Mouse (Mus musculus) naive thymus-derived CD4-positive, alpha-beta T cell, adult 5 months (primary cell): ENCODE measurements around the gene Mag. TPM values are rescaled to one million over a fixed set of nuclear protein-coding genes. Genes with fewer than 3 reads are reported as not detected.

Source experiments
- polyA plus RNA-seq: library from polyadenylated mRNA; unstranded; fragments of 100-300 nt; shearing (Covaris generic); gene quantifications from one replicate; pipeline ENCODE4 v1.2.1, GENCODE M21; 2017

The Mag gene
- polyA plus RNA-seq = not detected

DNA sequence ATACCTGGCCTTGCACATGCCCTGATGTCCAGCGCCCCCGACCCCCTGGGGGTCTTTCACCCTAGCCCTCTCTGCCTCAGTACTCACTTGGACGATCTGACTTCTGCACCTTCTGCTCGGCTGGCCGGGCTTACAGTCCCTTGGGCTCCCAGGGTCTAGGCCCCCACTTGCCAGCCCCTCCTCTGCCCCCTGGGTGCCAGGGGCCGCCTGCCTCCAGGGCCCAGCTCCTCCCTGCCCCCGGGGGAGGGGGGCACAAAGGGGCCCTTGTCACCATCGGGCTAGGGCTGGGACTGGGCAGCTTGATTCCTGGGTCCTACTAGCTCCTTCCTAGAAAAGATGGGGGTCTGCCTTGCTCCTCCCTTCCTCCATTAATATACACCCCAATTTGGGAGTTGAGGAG, at the start of gene Mag:
TSS of gene Mag (minus strand) at position 142 of the 400 bp plus-strand sequence.

DNA sequence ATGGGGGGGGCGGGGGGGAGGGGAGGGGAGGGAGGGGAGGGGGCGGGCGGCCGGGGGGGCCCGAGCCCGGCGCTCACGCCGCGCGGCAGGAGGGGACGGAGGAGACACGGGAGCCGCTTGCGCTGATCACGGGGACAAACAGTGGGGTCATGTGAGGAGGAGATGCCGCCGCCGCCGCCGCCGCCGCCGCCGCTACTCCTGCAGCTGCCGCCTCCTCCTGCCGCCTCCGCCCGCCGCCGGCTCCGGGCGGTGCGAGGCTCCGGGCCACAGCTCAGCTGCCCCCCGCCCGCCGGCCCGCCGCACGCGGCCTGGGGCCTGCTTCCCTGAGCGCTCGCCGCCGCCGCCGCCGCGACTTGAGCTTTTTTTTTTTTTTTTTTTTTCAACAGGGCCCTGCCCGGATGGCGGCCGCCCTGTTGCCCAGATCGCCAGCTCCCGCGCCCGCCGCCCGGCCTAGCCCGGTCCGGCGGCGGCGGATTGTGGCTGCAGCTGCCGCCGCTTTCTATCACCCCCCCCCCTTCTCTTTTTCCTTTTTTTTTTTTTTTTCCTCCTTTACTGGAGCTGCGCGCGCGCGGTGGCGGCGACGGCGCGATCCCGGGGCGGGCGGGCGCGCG, 42.2 kb upstream of the Mag start, which contains the start of gene Usf2:
TSS of gene Usf2 (minus strand) at position 48 of the 611 bp plus-strand sequence.

DNA sequence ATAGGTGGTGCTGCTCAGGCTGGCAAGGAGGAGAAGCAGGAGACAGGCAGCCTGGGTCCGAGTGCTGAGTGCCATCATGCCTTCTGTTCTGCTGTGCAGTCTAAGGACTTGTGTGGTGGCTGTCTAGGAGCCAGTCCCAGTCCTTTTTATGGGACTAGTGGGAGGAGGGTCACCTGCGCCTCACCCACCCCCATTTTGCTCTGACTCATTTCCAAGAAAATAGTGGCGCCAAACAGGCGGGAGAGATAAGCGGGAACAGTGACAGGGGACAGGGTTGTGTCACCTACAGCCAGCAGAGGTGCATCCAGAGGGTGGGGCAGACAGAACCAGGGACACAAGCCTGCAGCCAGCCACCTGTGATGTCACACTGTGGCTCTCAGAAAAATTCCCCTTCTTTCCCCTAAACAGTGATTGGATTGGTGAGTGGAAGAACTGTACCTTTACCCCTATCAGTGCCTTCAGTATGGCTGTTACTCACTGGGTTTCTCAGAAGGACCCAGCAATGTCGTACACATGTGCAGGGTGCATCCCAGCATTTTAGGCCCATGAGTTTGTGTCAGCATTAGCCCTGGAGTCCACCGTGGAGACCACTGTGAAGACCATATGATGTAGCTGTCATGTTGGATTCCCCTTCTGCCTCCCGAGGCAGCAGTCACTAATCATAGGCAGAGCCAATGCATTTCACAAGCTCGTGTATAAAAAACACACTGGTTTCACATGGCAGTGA, 29.4 kb upstream of the Mag start, which contains the start of gene Hamp:
TSS of gene Hamp (minus strand) at position 124 of the 727 bp plus-strand sequence.

DNA sequence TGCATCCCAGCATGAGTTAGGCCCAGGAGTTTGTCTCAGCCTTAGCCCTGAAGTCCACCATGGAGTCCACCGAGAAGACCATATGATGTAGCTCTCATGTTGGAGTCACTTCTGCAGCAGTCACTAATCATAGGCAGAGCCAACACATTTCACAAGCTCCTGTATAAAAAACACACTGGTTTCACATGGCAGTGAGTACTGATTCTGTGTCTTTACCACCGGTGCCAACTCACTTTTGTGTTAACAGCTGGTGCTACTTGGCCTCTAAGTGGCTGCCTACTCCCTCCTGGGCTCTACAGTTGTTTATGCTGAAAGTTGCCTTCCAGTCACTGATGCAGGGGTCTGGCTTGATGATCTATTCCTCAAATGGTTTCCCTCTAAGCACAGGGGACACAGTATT, 9.9 kb upstream of the Mag start, which contains the start of gene Hamp2:
TSS of gene Hamp2 (minus strand) at position 101 of the 400 bp plus-strand sequence.

DNA sequence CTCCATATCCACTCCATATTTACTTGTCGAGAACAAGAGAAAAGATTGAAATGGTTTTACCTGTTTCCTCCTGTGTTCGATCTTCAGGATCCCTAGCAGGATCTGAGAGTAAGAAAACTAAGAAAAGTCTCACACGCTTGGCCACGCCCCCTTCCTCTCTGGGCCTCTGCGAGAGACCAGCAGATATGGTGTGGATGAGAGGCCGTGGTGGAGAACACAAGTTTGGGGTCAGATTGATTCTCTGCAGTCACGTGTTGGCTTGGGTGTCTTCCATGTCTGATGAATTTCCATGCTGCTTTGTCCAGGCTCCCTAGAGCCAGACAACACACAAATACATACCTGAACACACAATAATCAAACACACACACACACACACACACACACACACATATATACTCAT, 34.5 kb downstream of the Mag start, which contains the start of gene Cd22:
TSS of gene Cd22 (minus strand) at position 167 of the 400 bp plus-strand sequence.

DNA sequence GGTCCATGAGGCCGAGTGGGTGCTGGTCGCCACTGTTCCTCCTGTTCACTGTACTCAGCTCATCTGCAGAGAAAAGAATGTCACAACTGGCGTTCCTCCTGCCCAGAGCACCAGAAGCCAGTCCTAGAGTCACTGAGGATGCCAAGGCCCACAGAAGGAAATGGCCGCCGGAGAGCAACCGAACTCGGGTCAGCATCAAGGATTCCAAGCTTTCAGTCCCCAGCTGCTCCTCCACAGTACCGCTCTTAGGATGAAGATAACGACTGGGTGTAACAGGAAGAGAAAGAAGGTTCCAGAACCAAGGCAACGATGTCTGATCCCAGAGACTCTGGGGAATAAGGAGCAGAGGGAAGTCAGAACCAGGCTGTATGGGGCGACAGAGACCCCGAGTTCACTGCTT, 53.2 kb downstream of the Mag start, which contains the start of gene Ffar1:
TSS of gene Ffar1 (minus strand) at position 101 of the 400 bp plus-strand sequence.

DNA sequence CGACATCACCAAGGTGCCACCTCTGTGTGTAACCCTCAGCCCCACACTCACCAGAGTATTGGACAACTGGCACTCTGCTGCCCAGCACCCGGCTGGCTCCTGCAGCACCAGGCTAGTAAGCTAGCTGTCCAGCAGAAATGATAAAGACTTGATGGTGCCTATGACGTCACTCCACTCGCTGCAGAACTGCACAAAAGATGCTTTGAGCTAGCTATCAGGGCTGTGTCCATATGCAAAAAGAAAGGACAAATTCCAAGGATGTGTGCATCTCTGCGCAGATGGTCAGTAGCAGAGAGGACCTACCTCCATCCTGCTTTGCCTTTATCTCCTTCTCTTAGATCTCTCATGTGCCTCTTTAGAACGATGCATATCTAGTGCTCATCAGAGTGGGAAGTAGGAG, 58.6 kb downstream of the Mag start, which contains the start of gene Ffar3:
TSS of gene Ffar3 (minus strand) at position 101 of the 400 bp plus-strand sequence.

Other genes with a start within 250 kb of the Mag start
- gene Haus5, start 249.9 kb downstream of the Mag start, polyA plus RNA-seq = 42.8 TPM
- not detected for gene Pmis2, start 243.3 kb downstream of the Mag start, polyA plus RNA-seq
- gene 2200002J24Rik, start 215.9 kb downstream of the Mag start, polyA plus RNA-seq = not detected
- not detected for gene Atp4a, start 202.7 kb downstream of the Mag start, polyA plus RNA-seq
- gene Tmem147, start 185.3 kb downstream of the Mag start, polyA plus RNA-seq = 70.8 TPM
- 1.4 TPM for gene Gapdhs, start 171.2 kb downstream of the Mag start, polyA plus RNA-seq
- gene Sbsn, start 163.4 kb downstream of the Mag start, polyA plus RNA-seq = 1.0 TPM
- not detected for gene Dmkn, start 151.1 kb downstream of the Mag start, polyA plus RNA-seq
- gene Krtdap, start 127.0 kb downstream of the Mag start, polyA plus RNA-seq = not detected
- gene Ffar2, start 91.1 kb downstream of the Mag start, polyA plus RNA-seq = not detected
- gene Ffar3, start 58.7 kb downstream of the Mag start, polyA plus RNA-seq = not detected
- not detected for gene Ffar1, start 53.3 kb downstream of the Mag start, polyA plus RNA-seq
- not detected for gene Cd22, start 34.5 kb downstream of the Mag start, polyA plus RNA-seq
- not detected for gene Hamp2, start 9.8 kb upstream of the Mag start, polyA plus RNA-seq
- not detected for gene Hamp, start 29.2 kb upstream of the Mag start, polyA plus RNA-seq
- gene Usf2, start 41.9 kb upstream of the Mag start, polyA plus RNA-seq = 12.8 TPM
- 1.1 TPM for gene Lsr, start 58.6 kb upstream of the Mag start, polyA plus RNA-seq
- not detected for gene Fam187b, start 58.9 kb upstream of the Mag start, polyA plus RNA-seq
- gene Fxyd5, start 127.6 kb upstream of the Mag start, polyA plus RNA-seq = 1,718 TPM
- 1.6 TPM for gene Fxyd7, start 136.6 kb upstream of the Mag start, polyA plus RNA-seq
- not detected for gene Fxyd1, start 142.3 kb upstream of the Mag start, polyA plus RNA-seq
- gene Lgi4, start 144.5 kb upstream of the Mag start, polyA plus RNA-seq = not detected
- gene Fxyd3, start 161.8 kb upstream of the Mag start, polyA plus RNA-seq = not detected
- not detected for gene Hpn, start 200.4 kb upstream of the Mag start, polyA plus RNA-seq
- gene Scn1b, start 212.1 kb upstream of the Mag start, polyA plus RNA-seq = not detected
- 669 TPM for gene Gramd1a, start 241.0 kb upstream of the Mag start, polyA plus RNA-seq